Mouse (Mus musculus) leukemia stem cell, adult 10-12 weeks (primary cell): ENCODE measurements around the gene Magix. TPM values are rescaled to one million over a fixed set of nuclear protein-coding genes. Genes with fewer than 3 reads are reported as not detected.

Experiments used
- polyA plus RNA-seq: library from polyadenylated mRNA; stranded (reverse); fragments of >175 nt; gene quantifications from 2 replicates; pipeline ENCODE4 v1.2.3, GENCODE M21; 2012; ENCODE audit warnings: low replicate concordance

The Magix gene
- polyA plus RNA-seq: not detected in 2 replicates

DNA sequence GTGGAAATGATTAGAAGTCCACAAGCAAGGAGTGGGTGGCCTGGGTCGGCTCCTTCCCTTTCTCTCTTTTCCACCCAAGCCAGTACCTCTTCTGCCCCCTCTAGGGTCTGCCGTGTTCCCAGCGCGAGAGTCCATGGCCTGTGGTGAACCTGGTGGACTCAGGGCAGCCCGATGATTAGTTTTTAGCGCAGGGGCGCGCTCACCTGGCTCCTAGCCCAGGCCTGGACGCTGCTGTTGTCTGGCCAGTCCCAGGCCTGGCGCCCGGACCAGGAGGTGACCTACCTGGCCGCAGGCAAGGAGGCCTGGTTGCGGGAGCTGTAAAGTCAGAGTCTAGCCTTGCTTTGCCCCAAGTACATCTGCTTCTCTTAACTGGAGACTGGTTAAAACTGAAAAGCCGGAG, at the start of gene Magix:
Gene Magix, minus strand, starts transcription at position 388 of the 400 bp plus-strand sequence.

GRCm38 (mm10) chrX:7728215-7728921, 47.3 kb upstream of the Magix start, which contains the start of gene Praf2:
Praf2 (plus strand) TSS chrX:7728439.

GRCm38 (mm10) chrX:7721514-7722281, 40.6 kb upstream of the Magix start, which contains the start of gene Gm45208:
Gm45208 (plus strand) TSS chrX:7722245.

GRCm38 (mm10) chrX:7714135-7714899, 33.3 kb upstream of the Magix start, which contains the start of gene Wdr45:
Wdr45 (plus strand) TSS chrX:7714333.

GRCm38 (mm10) chrX:7696954-7697381, 15.9 kb upstream of the Magix start, which contains the start of gene Gpkow:
Gpkow (plus strand) TSS chrX:7697131.

GRCm38 (mm10) chrX:7670921-7671623, 10.0 kb downstream of the Magix start, which contains the start of gene Plp2:
Plp2 (minus strand) TSS chrX:7671390.

GRCm38 (mm10) chrX:7657221-7657639, 23.8 kb downstream of the Magix start, which contains the start of gene Prickle3:
Prickle3 (plus strand) TSS chrX:7657260.

DNA sequence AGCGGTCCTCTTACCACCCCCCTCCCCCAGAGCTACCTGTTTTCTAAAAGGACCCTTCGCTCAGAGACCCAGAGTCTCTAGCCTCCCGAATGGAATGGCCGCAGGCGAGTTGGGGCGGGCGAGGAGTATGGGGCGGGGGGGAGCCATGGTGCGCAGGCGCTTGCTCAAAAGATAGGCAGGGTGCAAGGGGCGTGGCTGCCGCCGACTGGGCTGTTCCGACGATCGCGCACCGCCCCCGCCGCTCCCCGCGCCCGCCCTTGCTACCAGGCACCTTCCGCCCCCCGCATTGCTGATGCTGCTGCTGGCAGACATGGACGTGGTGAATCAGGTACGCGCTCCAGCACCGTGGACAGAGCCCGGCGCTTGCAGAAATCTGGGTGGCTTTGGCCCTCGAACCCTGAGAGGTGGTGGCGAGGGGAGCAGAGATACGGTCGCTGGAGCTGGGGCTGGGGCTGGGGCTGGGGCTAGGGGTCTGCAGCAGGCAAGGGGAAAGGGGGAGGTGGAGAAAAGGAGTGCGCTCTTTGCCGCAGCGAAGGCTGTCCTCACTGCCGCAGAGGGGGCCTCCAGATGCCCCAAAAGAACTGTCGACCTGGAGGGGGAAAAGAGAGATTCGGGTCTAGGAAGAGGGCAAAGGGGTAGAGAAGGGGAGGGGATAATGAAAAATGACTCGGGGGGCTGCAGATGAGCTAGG, 42.5 kb downstream of the Magix start, which contains the start of gene Syp:
Gene Syp, plus strand, starts transcription at position 71 of the 691 bp plus-strand sequence.

Other genes starting within 250 kb of the Magix start
- gene Foxp3, start 107.6 kb downstream of the Magix start, polyA plus RNA-seq: 15.3 and 26.7 TPM in 2 replicates
- 0.91 and 1.7 TPM in 2 replicates for gene Ppp1r3f, start 107.0 kb downstream of the Magix start, polyA plus RNA-seq
- gene Ccdc22, start 75.7 kb downstream of the Magix start, polyA plus RNA-seq: 25.1 and 54.6 TPM in 2 replicates
- 0.05 TPM in 1 of 2 replicates, not detected in the other for gene Cacna1f, start 74.2 kb downstream of the Magix start, polyA plus RNA-seq
- gene Syp, start 42.8 kb downstream of the Magix start, polyA plus RNA-seq: 0.72 and 1.1 TPM in 2 replicates
- 10.3 and 16.1 TPM in 2 replicates for gene Prickle3, start 24.0 kb downstream of the Magix start, polyA plus RNA-seq
- 27.4 and 44.2 TPM in 2 replicates for gene Plp2, start 9.9 kb downstream of the Magix start, polyA plus RNA-seq
- gene Gpkow, start 15.9 kb upstream of the Magix start, polyA plus RNA-seq: 1.3 and 5.0 TPM in 2 replicates
- 6.8 and 9.2 TPM in 2 replicates for gene Wdr45, start 33.1 kb upstream of the Magix start, polyA plus RNA-seq
- 2.4 and 4.0 TPM in 2 replicates for gene Gm45208, start 41.0 kb upstream of the Magix start, polyA plus RNA-seq
- 10.4 and 37.4 TPM in 2 replicates for gene Praf2, start 47.2 kb upstream of the Magix start, polyA plus RNA-seq
- 6.0 and 7.0 TPM in 2 replicates for gene Ccdc120, start 69.7 kb upstream of the Magix start, polyA plus RNA-seq
- 27.7 and 78.0 TPM in 2 replicates for gene Tfe3, start 81.3 kb upstream of the Magix start, polyA plus RNA-seq
- gene Gripap1, start 108.5 kb upstream of the Magix start, polyA plus RNA-seq: 24.0 and 30.6 TPM in 2 replicates
- 0.39 and 1.3 TPM in 2 replicates for gene Kcnd1, start 141.0 kb upstream of the Magix start, polyA plus RNA-seq
- 121 and 187 TPM in 2 replicates for gene Otud5, start 160.1 kb upstream of the Magix start, polyA plus RNA-seq
- gene Pim2, start 197.0 kb upstream of the Magix start, polyA plus RNA-seq: 50.3 and 75.5 TPM in 2 replicates
- gene Slc35a2, start 202.8 kb upstream of the Magix start, polyA plus RNA-seq: 54.3 and 118 TPM in 2 replicates
- 133 and 190 TPM in 2 replicates for gene Pqbp1, start 218.0 kb upstream of the Magix start, polyA plus RNA-seq
- 52.3 and 170 TPM in 2 replicates for gene Timm17b, start 218.1 kb upstream of the Magix start, polyA plus RNA-seq
- gene Gm10491, start 226.6 kb upstream of the Magix start, polyA plus RNA-seq: not detected in 2 replicates
- not detected in 2 replicates for gene Gm10490, start 228.3 kb upstream of the Magix start, polyA plus RNA-seq
- 0.33 TPM in 1 of 2 replicates, not detected in the other for gene Pcsk1n, start 238.6 kb upstream of the Magix start, polyA plus RNA-seq
- not detected in 2 replicates for gene Eras, start 247.4 kb upstream of the Magix start, polyA plus RNA-seq